Mouse (Mus musculus): ENCODE results near the gene Psmd1. TPM values are rescaled to one million over a fixed set of nuclear protein-coding genes. Genes with fewer than 3 reads are reported as not detected.

Gene Psmd1
- total RNA-seq, 2 experiments from 2014 or later, result 126 to 128 TPM

DNA sequence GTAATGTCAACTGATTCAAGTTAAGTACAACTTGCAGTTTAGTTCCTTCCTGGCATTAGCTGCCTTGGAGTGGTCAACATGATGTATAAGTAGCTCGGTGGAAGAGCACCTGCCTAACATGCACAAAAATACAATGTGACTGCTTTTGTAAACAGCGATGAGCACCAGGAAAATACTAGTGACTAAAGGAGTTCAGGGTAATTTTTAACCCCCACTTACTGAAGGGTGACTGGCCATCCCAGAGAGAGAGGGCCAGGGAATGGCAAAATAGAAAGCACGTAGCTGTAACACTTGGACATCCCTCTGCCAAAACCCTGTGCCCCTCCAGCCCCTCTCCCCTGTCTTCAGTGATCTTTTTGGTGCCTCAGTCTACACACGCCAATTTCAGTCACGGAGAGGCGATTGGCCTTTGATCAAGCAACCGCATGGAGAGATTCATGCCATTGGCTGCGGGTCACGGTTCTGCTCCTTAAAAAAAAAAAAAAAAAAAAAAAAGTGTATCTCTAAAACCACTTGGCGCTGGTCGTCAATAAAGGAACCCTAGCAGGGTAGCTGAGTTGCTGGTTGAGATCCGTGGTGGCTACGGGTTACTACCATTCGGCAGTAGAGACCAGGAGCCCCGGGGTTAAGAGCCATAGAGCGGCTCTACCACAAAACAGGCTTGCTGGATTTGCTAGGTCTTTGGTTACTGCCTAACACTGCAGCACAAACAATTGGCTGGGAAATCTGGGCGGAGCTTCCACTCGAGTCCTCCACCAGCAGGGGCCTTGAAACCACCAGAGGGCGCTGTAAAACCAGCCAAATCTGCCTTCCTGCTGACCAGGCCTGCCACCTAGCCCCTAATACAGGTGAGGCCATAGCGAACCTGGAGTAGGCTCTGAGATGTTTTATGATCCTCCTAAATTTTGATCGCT lies 5.1 kb upstream of the Psmd1 start:
- DNase-seq (ENCODE audit: low spot score), result peak; percentile 95

DNA sequence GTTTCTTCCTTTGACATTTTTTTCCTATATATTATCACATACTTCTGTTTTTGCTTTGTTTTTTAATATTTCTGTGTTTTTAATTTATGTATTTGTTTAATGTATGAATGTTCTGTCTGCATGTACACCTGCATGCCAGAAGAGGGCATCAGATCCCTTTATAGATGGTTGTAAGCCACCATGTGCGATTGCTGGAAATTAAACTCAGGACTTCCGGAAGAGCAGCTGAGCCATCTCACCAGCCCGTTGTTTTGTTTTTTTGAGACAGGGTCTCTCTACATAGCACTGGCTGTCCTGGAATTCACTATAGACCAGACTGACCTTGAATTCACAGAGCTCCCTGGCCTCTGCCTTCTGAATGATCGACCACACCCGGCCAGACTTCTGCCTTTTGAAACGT lies 1.7 kb upstream of the Psmd1 start:
- no peak for DNase-seq (ENCODE audit: low spot score)

- DNase-seq (ENCODE audit: low spot score), result no peak
Observed at GRCm38 (mm10) chr1:86076565-86076964, 12.4 kb downstream of the Psmd1 start.

- DNase-seq (ENCODE audit: low spot score), result no peak
Observed at GRCm38 (mm10) chr1:86094413-86094812, 30.2 kb downstream of the Psmd1 start.

DNA sequence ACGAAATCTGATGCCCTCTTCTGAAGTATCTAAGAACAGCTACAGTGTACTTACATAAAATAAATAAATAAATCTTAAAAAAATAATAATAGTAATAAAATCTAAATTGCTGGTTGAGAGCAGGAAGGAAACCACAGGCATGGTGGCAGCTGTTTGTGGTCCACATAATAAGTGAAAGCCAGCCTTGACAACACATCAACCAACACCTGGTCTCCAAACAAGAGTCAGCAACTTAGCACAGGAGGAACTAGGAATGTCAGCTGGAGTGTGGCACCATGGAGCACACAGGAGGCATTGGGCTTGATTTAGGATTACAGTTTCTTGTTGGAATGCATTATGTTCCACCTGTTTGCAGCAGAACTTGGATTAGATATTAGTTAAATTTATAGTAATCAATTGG lies 40.9 kb downstream of the Psmd1 start:
- DNase-seq (ENCODE audit: low spot score), result no peak

DNA sequence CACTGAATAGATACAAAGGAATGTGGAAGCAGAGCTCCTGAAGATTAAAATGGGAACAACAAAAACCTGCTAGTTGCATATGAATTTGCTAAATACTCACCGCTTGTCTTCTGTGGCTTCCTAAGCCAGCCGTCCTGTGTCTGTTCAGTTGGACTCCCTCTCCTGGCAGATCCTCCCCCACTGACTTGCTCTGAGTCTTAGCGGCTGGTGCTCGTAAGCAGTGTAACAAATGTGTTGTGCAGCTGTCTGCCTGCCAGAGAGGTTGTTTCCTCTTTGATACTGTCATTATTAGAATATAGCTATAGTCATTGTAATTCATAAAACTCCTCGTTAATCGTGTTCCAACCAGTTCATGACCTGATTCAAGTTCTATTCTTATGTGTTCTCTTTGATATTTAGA lies 47.6 kb downstream of the Psmd1 start, which contains the start of gene Htr2b:
Htr2b (minus strand) TSS at position 192 of the 400 bp plus-strand sequence.
- DNase-seq (ENCODE audit: low spot score), result peak; percentile 3

DNA sequence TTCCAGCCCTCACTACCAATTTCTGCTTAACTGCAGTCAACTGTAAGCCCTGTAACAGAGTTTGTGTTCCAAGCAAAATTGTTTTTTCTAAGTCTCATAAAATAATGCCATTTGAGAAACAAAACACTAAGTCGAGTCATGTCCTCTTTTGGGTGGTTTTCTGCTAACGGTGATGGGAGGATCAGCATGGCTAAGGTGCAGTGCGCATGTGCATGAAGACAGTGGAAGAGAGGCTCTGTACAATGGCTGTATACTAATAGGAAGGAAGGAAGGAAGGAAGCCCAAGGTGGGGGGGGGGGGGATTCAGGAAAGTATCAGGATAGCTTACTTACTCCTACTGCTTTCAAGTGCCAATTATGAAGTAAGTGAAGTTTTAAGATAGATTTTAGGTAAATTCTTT lies 50.0 kb downstream of the Psmd1 start:
- DNase-seq (ENCODE audit: low spot score), result no peak

- DNase-seq (ENCODE audit: low spot score), result no peak
Observed at GRCm38 (mm10) chr1:86119549-86119948, 55.4 kb downstream of the Psmd1 start.

DNA sequence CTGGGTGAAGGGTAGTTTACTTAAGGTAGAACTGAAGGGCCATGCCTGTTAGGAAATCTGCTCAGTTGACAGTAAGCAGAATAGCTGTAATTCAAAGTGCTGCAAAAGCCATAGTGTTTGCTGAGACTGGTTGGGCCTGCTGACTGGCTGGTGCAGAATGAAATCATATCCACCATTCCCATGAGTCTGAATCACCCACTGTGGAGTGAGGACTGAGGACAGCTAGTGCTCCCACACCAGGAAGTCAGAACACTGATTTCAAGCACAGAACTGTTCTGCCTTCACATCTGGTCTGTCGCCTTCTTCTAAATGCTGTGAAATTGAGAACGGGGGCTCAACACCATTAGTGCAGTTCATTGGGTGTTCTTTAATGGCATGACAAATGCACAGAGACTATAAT lies 61.8 kb downstream of the Psmd1 start:
- no peak for DNase-seq (ENCODE audit: low spot score)

- no peak for DNase-seq (ENCODE audit: low spot score)
Observed at GRCm38 (mm10) chr1:86133337-86133736, 69.2 kb downstream of the Psmd1 start, which contains the start of gene Gm21972. Gene Gm21972 (plus strand): TSS chr1:86133637.

DNA sequence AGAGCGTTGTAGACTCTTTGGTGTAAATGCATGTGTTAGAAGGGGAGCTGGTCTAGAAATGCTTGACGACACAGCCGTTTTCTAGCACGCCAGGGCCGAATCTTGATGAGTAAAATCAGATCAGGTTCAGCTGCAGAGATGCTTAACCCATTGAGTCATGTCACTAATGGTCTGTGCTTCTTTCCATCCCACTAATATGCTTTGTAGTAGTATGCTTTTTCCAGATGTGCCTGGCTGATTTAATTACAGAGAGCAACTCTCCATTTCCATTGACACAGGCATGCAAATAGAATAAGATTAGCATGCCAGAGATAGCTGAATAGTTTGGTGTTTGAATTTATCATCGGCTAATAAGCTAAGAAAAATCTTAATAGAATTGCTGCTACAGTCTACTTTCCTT lies 71.1 kb downstream of the Psmd1 start:
- DNase-seq (ENCODE audit: low spot score), result no peak

DNA sequence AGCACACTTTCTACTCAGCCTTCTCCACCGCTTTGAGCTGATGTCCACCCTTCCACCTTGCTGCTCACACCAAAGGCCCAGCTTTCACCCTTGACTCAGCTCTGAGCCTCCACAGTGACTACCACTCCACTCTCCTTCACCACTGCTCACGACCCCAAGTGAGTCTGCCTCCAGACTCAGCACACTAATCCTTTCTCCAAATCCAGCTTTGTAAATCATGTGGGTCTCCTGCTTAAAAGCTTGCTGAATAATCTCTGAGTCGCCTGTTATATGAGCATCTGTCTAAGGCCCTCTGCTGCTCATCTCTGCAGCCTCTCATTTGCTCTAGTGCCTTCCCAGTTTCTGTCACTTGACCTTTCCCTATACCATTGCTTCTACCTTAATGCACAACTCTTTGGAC lies 76.9 kb downstream of the Psmd1 start:
- DNase-seq (ENCODE audit: low spot score), result no peak

GRCm38 (mm10) chr1:86143165-86143564 lies 79.0 kb downstream of the Psmd1 start:
- no peak for DNase-seq (ENCODE audit: low spot score)

DNA sequence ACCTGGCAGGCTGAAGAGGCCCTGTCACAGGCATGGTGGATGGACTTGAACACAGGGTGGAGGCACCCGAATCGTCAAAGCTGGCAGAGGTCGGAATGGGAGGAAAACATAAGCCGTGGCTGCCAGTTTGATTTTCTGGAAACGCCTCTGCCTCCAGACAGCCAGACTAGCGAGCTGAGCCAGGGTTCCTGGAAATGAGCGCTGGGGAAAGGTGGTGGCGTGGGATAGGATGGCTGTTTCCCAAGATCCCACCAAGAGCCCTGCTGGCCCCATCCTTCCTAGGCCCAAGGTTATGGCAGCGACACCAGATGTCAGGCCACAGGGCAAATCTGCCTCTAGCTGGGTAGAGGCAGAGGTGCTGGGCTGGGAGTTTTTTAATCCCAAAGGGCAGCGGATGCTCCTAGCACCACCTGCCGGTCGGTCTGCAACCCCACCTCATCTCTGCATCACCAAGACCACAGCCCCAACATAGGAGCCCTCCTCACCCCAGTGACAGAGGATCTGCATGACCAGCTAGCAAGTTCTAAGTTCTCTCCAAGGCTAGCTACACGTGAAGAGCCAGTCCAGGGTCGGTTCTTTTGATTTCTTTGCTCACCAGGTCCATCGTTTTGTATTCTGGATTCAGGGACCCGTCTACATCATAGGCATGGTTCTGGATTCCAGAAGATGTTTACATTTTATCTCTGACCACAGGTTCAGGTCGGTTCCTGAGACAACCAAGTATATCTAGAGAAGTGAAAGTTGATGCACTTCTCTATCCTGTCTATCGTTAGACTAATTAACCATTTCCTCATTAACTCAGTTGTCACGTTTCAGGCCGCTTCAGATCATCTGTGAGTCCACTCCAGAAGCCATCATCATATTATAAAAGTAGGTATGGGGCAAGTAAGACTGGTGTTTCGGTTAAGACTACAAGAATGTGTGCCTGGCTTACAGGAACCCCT lies 80.1 kb downstream of the Psmd1 start:
- no peak for DNase-seq (ENCODE audit: low spot score)

GRCm38 (mm10) chr1:86146293-86146692 lies 82.1 kb downstream of the Psmd1 start:
- no peak for DNase-seq (ENCODE audit: low spot score)

DNA sequence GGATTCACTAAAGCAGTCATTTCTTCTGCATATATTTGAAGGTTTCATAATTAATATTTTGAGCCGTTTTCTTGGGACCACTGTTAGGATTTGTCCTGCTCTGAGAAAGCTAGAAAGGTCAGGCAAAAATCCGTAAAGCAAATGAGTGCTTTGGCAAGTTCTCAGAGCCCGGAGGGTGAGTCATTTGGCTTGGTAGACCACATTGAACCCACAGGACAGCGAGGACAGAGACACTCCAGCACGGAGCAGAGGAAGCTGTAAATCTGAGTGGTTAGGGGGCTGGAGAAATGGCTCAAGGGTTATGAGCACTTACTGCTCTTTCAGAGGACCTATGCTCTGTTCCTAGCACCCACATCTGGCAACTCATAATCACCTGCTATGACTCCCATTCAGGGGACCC lies 83.4 kb downstream of the Psmd1 start:
- no peak for DNase-seq (ENCODE audit: low spot score)

- no peak for DNase-seq (ENCODE audit: low spot score)
Observed at GRCm38 (mm10) chr1:86148161-86148560, 84.0 kb downstream of the Psmd1 start.

- DNase-seq (ENCODE audit: low spot score), result no peak
Observed at GRCm38 (mm10) chr1:86150929-86151328, 86.7 kb downstream of the Psmd1 start.

DNA sequence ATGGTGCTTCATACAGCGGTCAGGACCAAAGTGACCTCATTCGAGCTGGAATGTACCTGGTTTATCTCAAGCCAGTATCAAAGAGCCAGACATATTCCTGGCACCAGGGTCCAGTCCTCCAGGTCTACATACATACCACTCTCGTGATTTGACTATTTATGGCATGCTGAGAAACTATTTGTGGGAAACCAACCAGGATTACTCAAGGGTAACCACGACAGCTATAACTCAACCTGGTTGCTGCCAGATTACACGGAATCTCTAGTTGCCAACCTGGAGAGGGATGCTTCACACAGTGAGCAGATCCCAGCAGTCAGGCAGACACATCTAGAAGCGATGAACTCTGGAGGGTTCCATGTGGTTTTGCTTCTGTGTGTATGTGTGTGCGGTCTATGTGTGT lies 87.2 kb downstream of the Psmd1 start:
- no peak for DNase-seq (ENCODE audit: low spot score)

DNA sequence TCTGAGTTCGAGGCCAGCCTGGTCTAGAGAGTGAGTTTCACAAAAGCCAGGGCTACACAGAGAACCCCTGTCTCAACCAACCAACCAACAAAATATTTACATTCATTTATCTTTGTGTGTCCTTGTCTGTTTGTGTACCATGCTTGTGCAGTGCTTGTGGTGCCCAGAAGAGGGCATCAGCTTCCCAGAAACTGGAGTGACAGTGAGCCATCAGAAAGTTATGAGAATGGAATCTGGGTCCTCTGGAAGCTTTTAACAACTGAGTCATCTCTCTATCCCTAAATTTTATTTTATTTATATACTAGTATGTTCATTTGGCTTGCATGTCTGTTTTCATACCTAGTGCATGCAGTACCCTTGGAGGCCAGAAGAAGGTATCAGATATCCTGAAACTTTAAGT lies 88.4 kb downstream of the Psmd1 start:
- no peak for DNase-seq (ENCODE audit: low spot score)

DNA sequence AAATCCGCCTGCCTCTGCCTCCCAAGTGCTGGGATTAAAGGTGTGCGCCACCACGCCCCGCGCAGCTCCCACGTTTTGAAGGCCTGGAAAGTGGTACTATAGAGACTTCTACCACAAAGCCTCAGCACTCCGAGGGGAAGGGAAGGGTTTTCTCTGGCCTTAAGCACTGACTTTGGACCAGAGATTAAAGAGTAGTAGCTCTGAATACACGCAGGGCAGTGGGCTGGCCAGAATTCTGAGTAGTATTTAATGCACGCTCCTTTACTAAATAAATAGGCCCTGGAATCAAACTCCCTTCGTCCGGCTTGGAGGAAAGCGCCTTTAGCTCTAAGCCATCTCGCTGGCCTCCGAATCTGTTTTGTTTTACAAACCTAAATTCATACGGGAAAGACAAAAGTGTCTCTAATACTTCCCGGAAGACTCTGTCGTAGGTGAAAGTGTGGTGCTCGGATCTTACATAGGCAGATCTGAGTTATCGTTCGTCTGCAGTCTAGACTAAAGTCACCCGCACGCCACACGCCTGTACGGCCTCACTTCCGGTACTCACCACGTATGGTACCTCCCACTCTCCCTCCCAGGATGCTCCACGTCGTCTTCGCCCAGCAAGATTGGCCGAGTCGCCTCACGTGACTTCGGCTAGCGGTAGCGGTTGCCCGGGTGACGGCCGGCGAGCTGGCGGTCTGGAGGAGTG lies 90.1 kb downstream of the Psmd1 start, which contains the start of gene Armc9:
Armc9 (plus strand) TSS at position 648 of the 691 bp plus-strand sequence.
- peak; percentile 96 for DNase-seq (ENCODE audit: low spot score)

DNA sequence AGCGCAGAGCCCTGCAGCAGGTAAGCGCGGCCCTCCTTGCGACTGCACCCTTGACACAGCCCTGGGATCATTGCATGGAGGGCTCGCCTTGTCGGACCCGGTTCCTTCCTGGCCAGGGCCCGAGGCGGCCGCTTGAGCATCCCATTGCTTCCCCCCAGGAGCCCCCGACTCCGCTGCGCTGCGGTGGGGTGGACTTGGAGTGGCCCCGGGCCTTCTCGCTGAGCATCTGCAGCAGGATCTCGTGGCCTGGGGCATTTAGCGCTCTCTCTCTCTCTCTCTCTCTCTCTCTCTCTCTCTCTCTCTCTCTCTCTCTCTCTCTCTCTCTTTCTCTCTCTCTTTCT lies 90.6 kb downstream of the Psmd1 start:
- no peak for DNase-seq (ENCODE audit: low spot score)
